Mouse (Mus musculus) kidney, embryonic 15.5 days (tissue): ENCODE measurements around the gene Olfr633. TPM values are rescaled to one million over a fixed set of nuclear protein-coding genes. Genes with fewer than 3 reads are reported as not detected.
"Not testable (repeated sequence)": the region's sequence is repeated elsewhere in the genome, so short reads cannot be mapped to it uniquely, and the experiment has no call there.

Experiments used
- ATAC-seq: fragments of 200-750 bp; cut with Nextera tagmentation; replicated peaks from 2 replicates; pipeline ENCODE4 v1.8.0; 2017; ENCODE audit warnings: moderate TSS enrichment; ENCODE audit not compliant: low FRiP score
- H3K27ac ChIP-seq: fragments of 300-500 bp; sonication (generic); 2 replicates; pipeline ENCODE4 v1.5.1; 2015; ENCODE audit warnings: mild to moderate bottlenecking, inconsistent platforms
- H3K27me3 ChIP-seq: fragments of 300-500 bp; sonication (generic); 2 replicates; pipeline ENCODE4 v1.6.1; 2015; ENCODE audit warnings: inconsistent platforms
- H3K36me3 ChIP-seq: fragments of 300-500 bp; sonication (generic); 2 replicates; pipeline ENCODE4 v1.6.1; 2015; ENCODE audit warnings: inconsistent platforms
- H3K4me1 ChIP-seq: fragments of 300-500 bp; sonication (generic); 2 replicates; pipeline ENCODE4 v1.6.1; 2015; ENCODE audit warnings: inconsistent platforms
- H3K4me2 ChIP-seq: fragments of 300-500 bp; sonication (generic); 2 replicates; pipeline ENCODE4 v1.6.1; 2015; ENCODE audit warnings: moderate library complexity, mild to moderate bottlenecking, inconsistent platforms
- H3K4me3 ChIP-seq: fragments of 300-500 bp; sonication (generic); replicated peaks from 2 replicates; pipeline ENCODE4 v1.5.1; 2015; ENCODE audit warnings: mild to moderate bottlenecking, inconsistent platforms
- H3K9ac ChIP-seq: fragments of 300-500 bp; sonication (generic); 2 replicates; pipeline ENCODE4 v1.6.1; 2015; ENCODE audit warnings: mild to moderate bottlenecking, inconsistent platforms
- H3K9me3 ChIP-seq: fragments of 300-500 bp; sonication (generic); replicated peaks from 2 replicates; pipeline ENCODE4 v1.6.1; 2016; ENCODE audit warnings: inconsistent platforms
- WGBS: fragments of 180-500 bp; shearing (Covaris S2); methylation state at CpG from one replicate; pipeline ENCODE4 v1.1.7; 2015; ENCODE audit warnings: mixed read lengths; 5-methylcytosine and 5-hydroxymethylcytosine counted together
- polyA plus RNA-seq: library from polyadenylated mRNA; unstranded; fragments of >200 nt; fragmentation: Nextera tagmentation; extraction: Ambion mirVana; gene quantifications from 2 replicates; pipeline ENCODE4 v1.2.1, GENCODE M21; 2015

Olfr633 gene
- not detected in 2 replicates for polyA plus RNA-seq

GRCm38 (mm10) chr7:103944137-103944536, at the start of gene Olfr633:
Gene Olfr633, plus strand, starts transcription at chr7:103944437.
- no peaks in the 10 kb centered on the region for H3K9me3 ChIP-seq
- ATAC-seq: no peak
- no peaks in the 10 kb centered on the region for H3K36me3 ChIP-seq
- no peaks in the 10 kb centered on the region for H3K4me1 ChIP-seq
- H3K4me2 ChIP-seq: no peak within 1 kb of the TSS
- H3K9ac ChIP-seq: no peak within 1 kb of the TSS
- H3K27ac ChIP-seq: no peak within 1 kb of the TSS
- no peak within 1 kb of the TSS for H3K4me3 ChIP-seq
- no peaks in the 10 kb centered on the region for H3K27me3 ChIP-seq

GRCm38 (mm10) chr7:103903187-103903586, 41.0 kb upstream of the Olfr633 start, which contains the start of gene Olfr65:
Gene Olfr65, plus strand, starts transcription at chr7:103903487.
- Histone ChIP-seq H3K9me3 (no peaks in the 10 kb centered on the region), H3K27me3 (no peaks in the 10 kb centered on the region), H3K9ac (no peak within 1 kb of the TSS), H3K4me1 (no peaks in the 10 kb centered on the region), H3K36me3 (no peaks in the 10 kb centered on the region), H3K4me3 (no peak within 1 kb of the TSS), H3K27ac (no peak within 1 kb of the TSS), H3K4me2 (no peak within 1 kb of the TSS)
- 71% methylated on average over 2 of the region's 2 CpGs for WGBS
- no peak for ATAC-seq

- Histone ChIP-seq H3K9ac (no peak overlapping the region), H3K4me2 (no peak overlapping the region), H3K27ac (no peak overlapping the region), H3K9me3 (no peaks in the 10 kb centered on the region), H3K36me3 (no peaks in the 10 kb centered on the region), H3K27me3 (no peaks in the 10 kb centered on the region), H3K4me3 (no peak overlapping the region), H3K4me1 (no peaks in the 10 kb centered on the region)
- 8% methylated on average over 3 of the region's 3 CpGs for WGBS
- ATAC-seq: peak; percentile 87
Measured at GRCm38 (mm10) chr7:103910047-103910446, 34.2 kb upstream of the Olfr633 start.

- H3K9ac ChIP-seq: no peak overlapping the region
- WGBS: 39% methylated on average over 8 of the region's 8 CpGs
- ATAC-seq: peak; percentile 70
- no peak overlapping the region for H3K27ac ChIP-seq
- H3K36me3 ChIP-seq: no peaks in the 10 kb centered on the region
- H3K4me3 ChIP-seq: no peak overlapping the region
- H3K4me2 ChIP-seq: no peak overlapping the region
- no peaks in the 10 kb centered on the region for H3K27me3 ChIP-seq
- H3K9me3 ChIP-seq: no peaks in the 10 kb centered on the region
- H3K4me1 ChIP-seq: no peaks in the 10 kb centered on the region
Measured at GRCm38 (mm10) chr7:103912969-103913511, 31.2 kb upstream of the Olfr633 start.

GRCm38 (mm10) chr7:103915338-103915737, 28.9 kb upstream of the Olfr633 start:
- Histone ChIP-seq H3K27me3 (no peaks in the 10 kb centered on the region), H3K27ac (no peak overlapping the region), H3K4me2 (no peak overlapping the region), H3K9me3 (no peaks in the 10 kb centered on the region), H3K36me3 (no peaks in the 10 kb centered on the region), H3K4me3 (no peak overlapping the region), H3K4me1 (no peaks in the 10 kb centered on the region), H3K9ac (no peak overlapping the region)
- ATAC-seq: no peak; the same call in 1 of the 2 replicates

GRCm38 (mm10) chr7:103928525-103928924, 15.7 kb upstream of the Olfr633 start, which contains the start of gene Olfr631:
Gene Olfr631, plus strand, starts transcription at chr7:103928825.
- Histone ChIP-seq H3K27me3 (no peaks in the 10 kb centered on the region), H3K4me3 (no peak within 1 kb of the TSS), H3K27ac (no peak within 1 kb of the TSS), H3K4me1 (no peaks in the 10 kb centered on the region), H3K36me3 (no peaks in the 10 kb centered on the region), H3K9ac (no peak within 1 kb of the TSS), H3K4me2 (no peak within 1 kb of the TSS), H3K9me3 (no peaks in the 10 kb centered on the region)
- no peak for ATAC-seq

GRCm38 (mm10) chr7:103934264-103934663, 10.0 kb upstream of the Olfr633 start, which contains the start of gene Olfr632:
Gene Olfr632, plus strand, starts transcription at chr7:103934347.
- WGBS: 78% methylated on average over 2 of the region's 2 CpGs
- no peaks in the 10 kb centered on the region for H3K4me1 ChIP-seq
- no peak within 1 kb of the TSS for H3K4me3 ChIP-seq
- H3K4me2 ChIP-seq: no peak within 1 kb of the TSS
- H3K9ac ChIP-seq: no peak within 1 kb of the TSS
- no peaks in the 10 kb centered on the region for H3K36me3 ChIP-seq
- H3K27ac ChIP-seq: no peak within 1 kb of the TSS
- ATAC-seq: no peak
- no peaks in the 10 kb centered on the region for H3K9me3 ChIP-seq
- no peaks in the 10 kb centered on the region for H3K27me3 ChIP-seq

GRCm38 (mm10) chr7:103942730-103943129, 1.5 kb upstream of the Olfr633 start:
- H3K4me2 ChIP-seq: no peak overlapping the region
- H3K4me1 ChIP-seq: no peaks in the 10 kb centered on the region
- no peaks in the 10 kb centered on the region for H3K27me3 ChIP-seq
- H3K9ac ChIP-seq: no peak overlapping the region
- no peaks in the 10 kb centered on the region for H3K9me3 ChIP-seq
- H3K36me3 ChIP-seq: no peaks in the 10 kb centered on the region
- no peak overlapping the region for H3K27ac ChIP-seq
- no peak for ATAC-seq
- H3K4me3 ChIP-seq: no peak overlapping the region
- WGBS: 35% methylated on average over 2 of the region's 2 CpGs

- not testable (repeated sequence) for H3K9me3 ChIP-seq, H3K4me1 ChIP-seq, H3K4me2 ChIP-seq, H3K27ac ChIP-seq, ATAC-seq, H3K27me3 ChIP-seq, H3K36me3 ChIP-seq, H3K4me3 ChIP-seq, H3K9ac ChIP-seq
- 96% methylated on average over 22 of the region's 22 CpGs for WGBS
Measured at GRCm38 (mm10) chr7:103966873-103967272, 22.6 kb downstream of the Olfr633 start.

GRCm38 (mm10) chr7:103970852-103971251, 26.6 kb downstream of the Olfr633 start, which contains the start of gene Olfr635:
Gene Olfr635, plus strand, starts transcription at chr7:103971152.
- Histone ChIP-seq H3K9ac (no peak within 1 kb of the TSS), H3K9me3 (no peaks in the 10 kb centered on the region), H3K4me1 (no peaks in the 10 kb centered on the region), H3K27me3 (no peaks in the 10 kb centered on the region), H3K4me3 (no peak within 1 kb of the TSS), H3K36me3 (no peaks in the 10 kb centered on the region), H3K27ac (no peak within 1 kb of the TSS), H3K4me2 (no peak within 1 kb of the TSS)
- ATAC-seq: no peak
- 82% methylated on average over 1 of the region's 1 CpGs for WGBS

- Histone ChIP-seq H3K27me3 (no peaks in the 10 kb centered on the region), H3K4me3 (no peak overlapping the region), H3K9me3 (no peaks in the 10 kb centered on the region), H3K4me2 (no peak overlapping the region), H3K27ac (no peak overlapping the region), H3K9ac (no peak overlapping the region), H3K4me1 (no peaks in the 10 kb centered on the region), H3K36me3 (no peaks in the 10 kb centered on the region)
- 83% methylated on average over 1 of the region's 1 CpGs for WGBS
- ATAC-seq: no peak
Measured at GRCm38 (mm10) chr7:103971782-103972181, 27.5 kb downstream of the Olfr633 start.

- Histone ChIP-seq H3K9me3 (no peaks in the 10 kb centered on the region), H3K9ac (no peak within 1 kb of the TSS), H3K36me3 (no peaks in the 10 kb centered on the region), H3K4me2 (no peak within 1 kb of the TSS), H3K4me3 (no peak within 1 kb of the TSS), H3K27me3 (no peaks in the 10 kb centered on the region), H3K27ac (no peak within 1 kb of the TSS), H3K4me1 (no peaks in the 10 kb centered on the region)
- no peak for ATAC-seq
Measured at GRCm38 (mm10) chr7:103998446-103998845, 54.2 kb downstream of the Olfr633 start, which contains the start of gene Olfr638. Gene Olfr638, plus strand, starts transcription at chr7:103998746.
